Mouse (Mus musculus) G1E (cell line): ENCODE measurements around the gene Mapk14.

Source experiments
- CTCF ChIP-seq: IDR thresholded peaks from 2 replicates; pipeline ENCODE4 v1.5.1; 2012; ENCODE audit warnings: low read depth, low read length, inconsistent platforms, mixed read lengths
- TAL1 ChIP-seq: conservative IDR thresholded peaks from 2 replicates; pipeline ENCODE4 v1.6.1; 2012; ENCODE audit warnings: low read depth, low read length, inconsistent platforms, mixed read lengths

DNA sequence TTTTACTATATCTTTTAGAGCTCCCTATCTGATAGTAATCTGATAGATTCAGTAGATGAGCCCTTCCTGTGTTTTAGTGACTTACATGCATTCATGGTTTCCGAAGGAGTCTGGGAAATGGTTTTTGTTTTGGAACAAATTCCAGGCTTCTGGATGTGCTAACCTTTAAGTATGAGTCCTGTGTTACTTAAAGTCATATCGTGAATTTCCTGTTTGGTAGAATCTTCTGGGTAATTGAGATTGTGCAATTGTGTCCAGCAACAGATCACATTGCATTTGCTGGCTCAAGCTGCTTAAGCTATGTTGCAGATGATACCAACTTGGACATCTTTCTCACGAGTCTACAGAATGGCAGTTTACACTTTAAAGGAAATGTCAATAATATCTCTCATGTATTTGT is 2.0 kb downstream of the Mapk14 start:
- TF ChIP-seq CTCF (no peak), TAL1 (no peak)
